In genomic region chrX:53799074-53799473, GRCm38 (mm10) we compare ENCODE assay signal across 17 mouse cellular contexts. TPM values are rescaled to one million over a fixed set of nuclear protein-coding genes. Genes with fewer than 3 reads are reported as not detected.
DNase-seq lines count a peak whose midpoint lies in the region; ATAC-seq and TF ChIP-seq lines count a peak whose summit lies in the region.
"Had no signal": no experiment of that assay in that cellular context is flagged by ENCODE, and none has a peak within 500 bp of the region (broad histone marks: within the 10 kb centered on the region; RNA-seq: fewer than 3 reads in every experiment).

No protein-coding gene starts in this region.

- no peak overlapping the region for H3K4me2 ChIP-seq in forebrain, postnatal 0 days (ENCODE audit: low read depth)
- no peak overlapping the region for H3K4me2 ChIP-seq in forebrain, embryonic 15.5 days (replicated peaks)
- no peak overlapping the region for H3K4me2 ChIP-seq in limb, embryonic 14.5 days (replicated peaks; ENCODE audit: low read depth, low read length, severe bottlenecking)
- H3K4me2 ChIP-seq: embryonic facial prominence, embryonic 13.5 days; midbrain, embryonic 15.5 days had no signal

- DNase-seq in forebrain, postnatal 0 days = peak; percentile 24
- peak; percentile 31 for DNase-seq in limb, embryonic 14.5 days (ENCODE audit: low spot score)
- no peak for DNase-seq in limb, embryonic 10.5 days (ENCODE audit: low spot score)
- peak; percentile 1 for DNase-seq in R1 (ENCODE audit: low read depth, low spot score)
- DNase-seq in mesoderm, embryonic 11.5 days (ENCODE audit: low read depth, low spot score) = peak; percentile 4
- no peak for DNase-seq in right cerebral cortex, postnatal 14 days
- DNase-seq: thymus, postnatal 4 days had no signal

- no peaks in the 10 kb centered on the region for H3K9me3 ChIP-seq in forebrain, postnatal 0 days (ENCODE audit: low read length)
- H3K9me3 ChIP-seq in forebrain, embryonic 15.5 days = no peaks in the 10 kb centered on the region
- H3K9me3 ChIP-seq in limb, embryonic 14.5 days (ENCODE audit: control insufficient read depth, low read length) = no peaks in the 10 kb centered on the region
- no peaks in the 10 kb centered on the region for H3K9me3 ChIP-seq in limb, embryonic 10.5 days (replicated peaks)
- H3K9me3 ChIP-seq: embryonic facial prominence, embryonic 13.5 days; midbrain, embryonic 15.5 days had no signal

- no peak for ATAC-seq in forebrain, postnatal 0 days
- ATAC-seq in forebrain, embryonic 15.5 days (replicated peaks) = no peak
- ATAC-seq in limb, embryonic 14.5 days (ENCODE audit: low FRiP score, low read depth) = no peak
- ATAC-seq in monocyte, adult 5-6 weeks (replicated peaks; ENCODE audit: insufficient number of reproducible peaks, low FRiP score, low TSS enrichment, poor library complexity, severe bottlenecking) = no peak
- ATAC-seq: inflammation-experienced regulatory T-cells, adult 6 months; midbrain, embryonic 15.5 days had no signal

- WGBS in forebrain, postnatal 0 days = 33% methylated on average over 3 of the region's 3 CpGs
- 35% methylated on average over 3 of the region's 3 CpGs for WGBS in forebrain, embryonic 15.5 days
- WGBS in limb, embryonic 14.5 days = 29% methylated on average over 3 of the region's 3 CpGs
- WGBS in limb, embryonic 10.5 days = 32% methylated on average over 3 of the region's 3 CpGs

- no peak overlapping the region for H3K4me3 ChIP-seq in forebrain, postnatal 0 days (ENCODE audit: low read depth, low read length)
- H3K4me3 ChIP-seq in forebrain, embryonic 15.5 days = no peak overlapping the region
- no peak overlapping the region for H3K4me3 ChIP-seq in limb, embryonic 14.5 days (replicated peaks; ENCODE audit: low read length)
- no peak overlapping the region for H3K4me3 ChIP-seq in limb, embryonic 10.5 days
- H3K4me3 ChIP-seq: embryonic facial prominence, embryonic 13.5 days; midbrain, embryonic 15.5 days had no signal

- no peaks in the 10 kb centered on the region for H3K36me3 ChIP-seq in forebrain, postnatal 0 days (ENCODE audit: insufficient read depth)
- H3K36me3 ChIP-seq in forebrain, embryonic 15.5 days = no peaks in the 10 kb centered on the region
- no peaks in the 10 kb centered on the region for H3K36me3 ChIP-seq in limb, embryonic 14.5 days (ENCODE audit: control insufficient read depth, insufficient read depth, low read length)
- no peaks in the 10 kb centered on the region for H3K36me3 ChIP-seq in limb, embryonic 10.5 days
- H3K36me3 ChIP-seq: embryonic facial prominence, embryonic 13.5 days; midbrain, embryonic 15.5 days had no signal

- TF ChIP-seq CTCF in forebrain, postnatal 0 days (IDR thresholded peaks at IDR 0.05; ENCODE audit: low read depth) = no peak

- H3K9ac ChIP-seq in forebrain, postnatal 0 days = no peak overlapping the region
- no peak overlapping the region for H3K9ac ChIP-seq in forebrain, embryonic 15.5 days (replicated peaks)
- no peak overlapping the region for H3K9ac ChIP-seq in limb, embryonic 14.5 days (ENCODE audit: low read depth, low read length, severe bottlenecking)
- H3K9ac ChIP-seq: embryonic facial prominence, embryonic 13.5 days; midbrain, embryonic 15.5 days had no signal

- H3K27ac ChIP-seq in forebrain, postnatal 0 days (ENCODE audit: low read depth, low read length) = no peak overlapping the region
- H3K27ac ChIP-seq in forebrain, embryonic 15.5 days (replicated peaks) = no peak overlapping the region
- no peak overlapping the region for H3K27ac ChIP-seq in limb, embryonic 14.5 days (replicated peaks; ENCODE audit: low read depth, low read length)
- H3K27ac ChIP-seq in limb, embryonic 10.5 days = no peak overlapping the region
- H3K27ac ChIP-seq: embryonic facial prominence, embryonic 13.5 days; midbrain, embryonic 15.5 days had no signal

- no peaks in the 10 kb centered on the region for H3K4me1 ChIP-seq in forebrain, postnatal 0 days (ENCODE audit: insufficient read depth)
- no peaks in the 10 kb centered on the region for H3K4me1 ChIP-seq in forebrain, embryonic 15.5 days
- no peaks in the 10 kb centered on the region for H3K4me1 ChIP-seq in limb, embryonic 14.5 days (ENCODE audit: control insufficient read depth, insufficient read depth, low read length)
- no peaks in the 10 kb centered on the region for H3K4me1 ChIP-seq in limb, embryonic 10.5 days
- H3K4me1 ChIP-seq: embryonic facial prominence, embryonic 13.5 days; midbrain, embryonic 15.5 days had no signal

- TF ChIP-seq POLR2A in limb, embryonic 14.5 days (IDR thresholded peaks at IDR 0.05; ENCODE audit: borderline replicate concordance, extremely low read depth, insufficient read depth, insufficient read length) = no peak

- H3K27me3 ChIP-seq in forebrain, postnatal 0 days (ENCODE audit: insufficient read depth, low read length) = no peaks in the 10 kb centered on the region
- no peaks in the 10 kb centered on the region for H3K27me3 ChIP-seq in forebrain, embryonic 15.5 days
- no peaks in the 10 kb centered on the region for H3K27me3 ChIP-seq in limb, embryonic 14.5 days (ENCODE audit: control insufficient read depth, insufficient read depth, low read length)
- H3K27me3 ChIP-seq in limb, embryonic 10.5 days (ENCODE audit: low read depth, poor library complexity, severe bottlenecking) = no peaks in the 10 kb centered on the region
- H3K27me3 ChIP-seq: embryonic facial prominence, embryonic 13.5 days; midbrain, embryonic 15.5 days had no signal

RNA-seq across cellular contexts. Expression of gene Xlr, which starts 1.6 kb away (rescaled TPM):
- 1.5 and 2.1 TPM in 2 replicates for total RNA-seq in forebrain, postnatal 0 days (2014; rRNA removed)
- polyA plus RNA-seq in forebrain, postnatal 0 days (2015; fragmentation: Nextera tagmentation; extraction: Ambion mirVana) = 1.6 and 2.8 TPM in 2 replicates
- polyA plus RNA-seq in forebrain, embryonic 15.5 days (2015; fragmentation: Nextera tagmentation; extraction: Ambion mirVana) = 0.84 and 1.0 TPM in 2 replicates
- polyA plus RNA-seq in limb, embryonic 14.5 days (2012; rRNA removed) = 0.39 and 0.65 TPM in 2 replicates
- 1.0 and 1.2 TPM in 2 replicates for polyA plus RNA-seq in limb, embryonic 14.5 days (2014; fragmentation: Nextera tagmentation; extraction: Ambion mirVana)
- polyA plus RNA-seq in limb, embryonic 10.5 days (2016; fragmentation: Nextera tagmentation; extraction: Ambion mirVana) = 0.25 and 0.83 TPM in 2 replicates
- 1.9 to 3.0 TPM in 2 of 3 replicates, not detected in the other for total RNA-seq in monocyte, adult 5-6 weeks (2017)

RNA-seq across cellular contexts. Expression of gene Zfp36l3, which starts 22.9 kb away (rescaled TPM):
- total RNA-seq in forebrain, postnatal 0 days (2014; rRNA removed) = 0.05 TPM in 1 of 2 replicates, not detected in the other
- polyA plus RNA-seq in forebrain, postnatal 0 days (2015; fragmentation: Nextera tagmentation; extraction: Ambion mirVana) = not detected in 2 replicates
- polyA plus RNA-seq in forebrain, embryonic 15.5 days (2015; fragmentation: Nextera tagmentation; extraction: Ambion mirVana) = not detected in 2 replicates
- polyA plus RNA-seq in limb, embryonic 14.5 days (2012; rRNA removed) = 0.09 and 0.10 TPM in 2 replicates
- polyA plus RNA-seq in limb, embryonic 14.5 days (2014; fragmentation: Nextera tagmentation; extraction: Ambion mirVana) = not detected in 2 replicates
- polyA plus RNA-seq in limb, embryonic 10.5 days (2016; fragmentation: Nextera tagmentation; extraction: Ambion mirVana) = not detected in 2 replicates
- not detected in 3 replicates for total RNA-seq in monocyte, adult 5-6 weeks (2017)
- total RNA-seq: heart, adult 8-10 months; layer of hippocampus, adult 18-20 months had no signal
- polyA plus RNA-seq: embryonic facial prominence, embryonic 13.5 days; inflammation-experienced regulatory T-cells, adult 6 months; limb, embryonic 11.5 days; lung, embryonic 16.5 days; midbrain, embryonic 15.5 days had no signal

RNA-seq across cellular contexts. Expression of gene 1700013H16Rik, which starts 41.4 kb away (rescaled TPM):
- not detected in 2 replicates for total RNA-seq in forebrain, postnatal 0 days (2014; rRNA removed)
- polyA plus RNA-seq in forebrain, postnatal 0 days (2015; fragmentation: Nextera tagmentation; extraction: Ambion mirVana) = 0.19 TPM in 1 of 2 replicates, not detected in the other
- polyA plus RNA-seq in forebrain, embryonic 15.5 days (2015; fragmentation: Nextera tagmentation; extraction: Ambion mirVana) = 0.15 TPM in 1 of 2 replicates, not detected in the other
- polyA plus RNA-seq in limb, embryonic 14.5 days (2012; rRNA removed) = not detected in 2 replicates
- polyA plus RNA-seq in limb, embryonic 14.5 days (2014; fragmentation: Nextera tagmentation; extraction: Ambion mirVana) = not detected in 2 replicates
- not detected in 2 replicates for polyA plus RNA-seq in limb, embryonic 10.5 days (2016; fragmentation: Nextera tagmentation; extraction: Ambion mirVana)
- total RNA-seq in monocyte, adult 5-6 weeks (2017) = not detected in 3 replicates
- total RNA-seq: heart, adult 8-10 months; layer of hippocampus, adult 18-20 months had no signal
- polyA plus RNA-seq: embryonic facial prominence, embryonic 13.5 days; frontal cortex, adult 2 months; inflammation-experienced regulatory T-cells, adult 6 months; limb, embryonic 11.5 days; lung, embryonic 16.5 days; midbrain, embryonic 15.5 days had no signal

Comparison
In these comparisons a context has a peak if more than half of its experiments do, and no peak if none do; other contexts are left out.
1. DNase-seq: peak in forebrain, postnatal 0 days (single experiment), limb, embryonic 14.5 days (single experiment), R1 (single experiment) and mesoderm, embryonic 11.5 days (single experiment); none in limb, embryonic 10.5 days (single experiment) and right cerebral cortex, postnatal 14 days (single experiment).